Mouse (Mus musculus): ENCODE results near the gene Ncs1. TPM values are rescaled to one million over a fixed set of nuclear protein-coding genes. Genes with fewer than 3 reads are reported as not detected.

Gene Ncs1
- polyA plus RNA-seq, 1 experiment, result 58.6 TPM

DNA sequence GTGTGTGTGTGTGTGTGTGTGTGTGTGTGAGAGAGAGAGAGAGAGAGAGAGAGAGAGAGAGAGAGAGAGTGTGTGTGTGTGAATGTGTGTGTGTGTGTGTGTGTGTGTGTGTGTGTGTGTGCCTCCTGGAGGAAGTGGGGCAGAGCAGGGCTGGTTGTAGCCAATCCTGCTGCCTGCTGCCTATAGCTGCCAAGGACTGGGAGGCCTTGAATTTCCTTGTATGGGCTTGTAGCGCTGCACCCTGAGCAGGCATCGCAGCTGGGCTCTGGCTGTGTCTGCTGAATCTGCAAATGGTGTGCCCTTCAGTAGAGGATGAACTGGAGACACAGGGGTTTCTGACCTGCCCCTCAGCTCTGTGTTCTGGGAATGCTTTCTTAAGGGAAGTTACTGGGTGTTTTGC is 72.5 kb downstream of the Ncs1 start:
- TF ChIP-seq MYOD1 (IDR thresholded peaks at IDR 0.05; ENCODE audit: control insufficient read depth, insufficient read length, low read depth), result no peak
- no peak for TF ChIP-seq FOSL1 (IDR thresholded peaks at IDR 0.05; ENCODE audit: insufficient read depth, low read length, poor library complexity, severe bottlenecking)
- TF ChIP-seq MYOG (IDR thresholded peaks at IDR 0.05; ENCODE audit: control insufficient read depth, extremely low read depth, insufficient read length), result no peak
- TF ChIP-seq CEBPB (IDR thresholded peaks at IDR 0.05; ENCODE audit: low read depth), result no peak
- TF ChIP-seq CTCF (IDR thresholded peaks at IDR 0.05; ENCODE audit: control insufficient read depth, insufficient read depth, insufficient read length), result no peak
- no peak for TF ChIP-seq USF1 (IDR thresholded peaks at IDR 0.05; ENCODE audit: low read depth)
- no peak for TF ChIP-seq MAX (IDR thresholded peaks at IDR 0.05)
- Histone ChIP-seq H3ac (ENCODE audit: control insufficient read depth, insufficient read length, low read depth) (no peak overlapping the region), H3K27me3 (ENCODE audit: control insufficient read depth, insufficient read depth, insufficient read length) (peaks cover 75% of the 10 kb centered on the region), H3K36me3 (ENCODE audit: control insufficient read depth, insufficient read depth) (no peaks in the 10 kb centered on the region), H3K79me2 (ENCODE audit: control insufficient read depth, insufficient read depth) (no peaks in the 10 kb centered on the region), H3K4me3 (ENCODE audit: insufficient read depth, poor library complexity, severe bottlenecking) (no peak overlapping the region), H3K79me3 (ENCODE audit: low read depth) (no peaks in the 10 kb centered on the region)

DNA sequence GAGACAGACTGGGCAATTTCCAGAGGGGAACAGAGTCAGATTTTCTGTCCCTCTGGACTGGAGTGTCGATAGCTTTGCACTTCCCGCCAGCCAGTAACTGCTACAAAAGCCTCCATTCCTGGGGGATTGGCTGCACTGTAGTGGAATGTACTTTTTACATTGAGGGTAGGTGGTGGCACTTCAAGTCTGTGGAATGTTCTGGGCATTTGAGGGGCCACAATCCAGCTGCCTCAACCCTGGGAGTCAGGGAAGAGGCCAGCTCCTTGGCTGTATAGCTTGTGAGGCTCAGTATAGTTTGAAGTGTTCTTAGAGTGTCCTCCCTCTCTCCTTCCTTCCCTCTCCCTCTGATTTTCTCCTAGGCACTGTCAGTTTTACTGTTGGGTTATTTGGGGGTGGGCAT is 73.6 kb downstream of the Ncs1 start:
- Histone ChIP-seq H3K27me3 (ENCODE audit: control insufficient read depth, insufficient read depth, insufficient read length) (peaks cover 75% of the 10 kb centered on the region), H3ac (ENCODE audit: control insufficient read depth, insufficient read length, low read depth) (no peak overlapping the region), H3K4me3 (ENCODE audit: insufficient read depth, poor library complexity, severe bottlenecking) (no peak overlapping the region), H3K79me2 (ENCODE audit: control insufficient read depth, insufficient read depth) (no peaks in the 10 kb centered on the region), H3K36me3 (ENCODE audit: control insufficient read depth, insufficient read depth) (no peaks in the 10 kb centered on the region), H3K79me3 (ENCODE audit: low read depth) (no peaks in the 10 kb centered on the region)
- TF ChIP-seq USF1 (IDR thresholded peaks at IDR 0.05; ENCODE audit: low read depth) (no peak), MAX (IDR thresholded peaks at IDR 0.05) (no peak), CTCF (IDR thresholded peaks at IDR 0.05; ENCODE audit: control insufficient read depth, insufficient read depth, insufficient read length) (no peak), MYOD1 (IDR thresholded peaks at IDR 0.05; ENCODE audit: control insufficient read depth, insufficient read length, low read depth) (no peak), FOSL1 (IDR thresholded peaks at IDR 0.05; ENCODE audit: insufficient read depth, low read length, poor library complexity, severe bottlenecking) (no peak), CEBPB (IDR thresholded peaks at IDR 0.05; ENCODE audit: low read depth) (no peak), MYOG (IDR thresholded peaks at IDR 0.05; ENCODE audit: control insufficient read depth, extremely low read depth, insufficient read length) (no peak)

DNA sequence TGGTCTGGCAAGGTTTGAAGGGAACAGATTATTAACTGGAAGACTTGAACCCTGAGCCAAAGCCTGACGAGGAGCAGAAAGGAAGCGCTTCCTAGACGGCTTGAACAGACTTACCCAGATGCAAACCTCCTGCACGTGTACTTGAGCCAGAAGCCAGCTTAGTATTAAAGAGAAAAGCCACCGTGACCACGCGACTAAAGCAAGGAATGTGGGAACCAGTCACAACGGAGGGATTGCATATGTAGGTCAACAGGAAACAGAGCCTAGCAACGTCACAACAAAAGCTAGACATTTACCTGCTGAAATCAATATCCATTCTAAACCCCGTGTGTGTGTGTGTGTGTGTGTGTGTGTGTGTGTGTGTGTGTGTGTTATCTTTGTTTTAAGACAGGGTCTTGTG is 81.6 kb downstream of the Ncs1 start:
- Histone ChIP-seq H3K79me2 (ENCODE audit: control insufficient read depth, insufficient read depth) (no peaks in the 10 kb centered on the region), H3ac (ENCODE audit: control insufficient read depth, insufficient read length, low read depth) (no peak overlapping the region), H3K4me3 (ENCODE audit: insufficient read depth, poor library complexity, severe bottlenecking) (no peak overlapping the region), H3K27me3 (ENCODE audit: control insufficient read depth, insufficient read depth, insufficient read length) (peaks cover 52% of the 10 kb centered on the region), H3K79me3 (ENCODE audit: low read depth) (no peaks in the 10 kb centered on the region), H3K36me3 (ENCODE audit: control insufficient read depth, insufficient read depth) (no peaks in the 10 kb centered on the region)
- no peak for TF ChIP-seq MYOG (IDR thresholded peaks at IDR 0.05; ENCODE audit: control insufficient read depth, extremely low read depth, insufficient read length)
- TF ChIP-seq MYOD1 (IDR thresholded peaks at IDR 0.05; ENCODE audit: control insufficient read depth, insufficient read length, low read depth), result no peak
- TF ChIP-seq MAX (IDR thresholded peaks at IDR 0.05), result no peak
- no peak for TF ChIP-seq CEBPB (IDR thresholded peaks at IDR 0.05; ENCODE audit: low read depth)
- TF ChIP-seq CTCF (IDR thresholded peaks at IDR 0.05; ENCODE audit: control insufficient read depth, insufficient read depth, insufficient read length), result no peak
- no peak for TF ChIP-seq FOSL1 (IDR thresholded peaks at IDR 0.05; ENCODE audit: insufficient read depth, low read length, poor library complexity, severe bottlenecking)
- TF ChIP-seq USF1 (IDR thresholded peaks at IDR 0.05; ENCODE audit: low read depth), result no peak

- Histone ChIP-seq H3K27me3 (ENCODE audit: control insufficient read depth, insufficient read depth, insufficient read length) (peaks cover 82% of the 10 kb centered on the region), H3K36me3 (ENCODE audit: control insufficient read depth, insufficient read depth) (no peaks in the 10 kb centered on the region), H3ac (ENCODE audit: control insufficient read depth, insufficient read length, low read depth) (no peak overlapping the region), H3K4me3 (ENCODE audit: insufficient read depth, poor library complexity, severe bottlenecking) (no peak overlapping the region), H3K79me2 (ENCODE audit: control insufficient read depth, insufficient read depth) (no peaks in the 10 kb centered on the region), H3K79me3 (ENCODE audit: low read depth) (no peaks in the 10 kb centered on the region)
- TF ChIP-seq USF1 (IDR thresholded peaks at IDR 0.05; ENCODE audit: low read depth), result no peak
- TF ChIP-seq FOSL1 (IDR thresholded peaks at IDR 0.05; ENCODE audit: insufficient read depth, low read length, poor library complexity, severe bottlenecking), result no peak
- TF ChIP-seq CTCF (IDR thresholded peaks at IDR 0.05; ENCODE audit: control insufficient read depth, insufficient read depth, insufficient read length), result no peak
- TF ChIP-seq MYOD1 (IDR thresholded peaks at IDR 0.05; ENCODE audit: control insufficient read depth, insufficient read length, low read depth), result no peak
- TF ChIP-seq MYOG (IDR thresholded peaks at IDR 0.05; ENCODE audit: control insufficient read depth, extremely low read depth, insufficient read length), result no peak
- no peak for TF ChIP-seq CEBPB (IDR thresholded peaks at IDR 0.05; ENCODE audit: low read depth)
- TF ChIP-seq MAX (IDR thresholded peaks at IDR 0.05), result no peak
These were observed 92.2 kb downstream of the Ncs1 start for GRCm38 (mm10) chr2:31337706-31338330.

DNA sequence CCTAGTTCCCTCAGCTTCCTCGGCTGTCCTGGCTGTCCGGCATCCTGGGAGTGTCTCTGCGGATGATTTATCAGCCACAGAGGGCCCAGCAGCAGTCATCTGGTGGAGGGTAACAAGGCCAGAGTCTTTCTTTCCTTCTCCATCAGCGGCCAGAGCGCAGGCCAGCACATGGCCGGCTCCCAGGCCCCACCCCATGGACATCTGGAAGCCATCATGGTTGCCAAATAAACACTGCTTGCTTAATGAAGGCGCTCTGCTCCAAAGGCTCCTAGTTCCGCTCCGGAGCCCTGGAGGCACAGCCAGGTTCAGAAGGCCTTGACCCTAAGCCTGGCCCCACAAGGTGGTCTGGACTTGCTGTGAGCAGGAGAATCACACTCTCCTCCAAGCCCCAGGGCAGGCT is 94.2 kb downstream of the Ncs1 start:
- H3ac ChIP-seq (ENCODE audit: control insufficient read depth, insufficient read length, low read depth), result no peak overlapping the region
- no peak for TF ChIP-seq CEBPB (IDR thresholded peaks at IDR 0.05; ENCODE audit: low read depth)
- no peak for TF ChIP-seq USF1 (IDR thresholded peaks at IDR 0.05; ENCODE audit: low read depth)
- no peak for TF ChIP-seq CTCF (IDR thresholded peaks at IDR 0.05; ENCODE audit: control insufficient read depth, insufficient read depth, insufficient read length)
- TF ChIP-seq MYOD1 (IDR thresholded peaks at IDR 0.05; ENCODE audit: control insufficient read depth, insufficient read length, low read depth), result no peak
- TF ChIP-seq FOSL1 (IDR thresholded peaks at IDR 0.05; ENCODE audit: insufficient read depth, low read length, poor library complexity, severe bottlenecking), result no peak
- TF ChIP-seq MAX (IDR thresholded peaks at IDR 0.05), result no peak
- no peak for TF ChIP-seq MYOG (IDR thresholded peaks at IDR 0.05; ENCODE audit: control insufficient read depth, extremely low read depth, insufficient read length)
- H3K79me3 ChIP-seq (ENCODE audit: low read depth), result no peaks in the 10 kb centered on the region
- no peak overlapping the region for H3K4me3 ChIP-seq (ENCODE audit: insufficient read depth, poor library complexity, severe bottlenecking)
- peaks cover 78% of the 10 kb centered on the region for H3K27me3 ChIP-seq (ENCODE audit: control insufficient read depth, insufficient read depth, insufficient read length)
- no peaks in the 10 kb centered on the region for H3K79me2 ChIP-seq (ENCODE audit: control insufficient read depth, insufficient read depth)
- no peaks in the 10 kb centered on the region for H3K36me3 ChIP-seq (ENCODE audit: control insufficient read depth, insufficient read depth)

Data from C2C12 (cell line).